Mouse (Mus musculus): ENCODE data around the gene Arrdc4. TPM values are rescaled to one million over a fixed set of nuclear protein-coding genes. Genes with fewer than 3 reads are reported as not detected.

Arrdc4 gene
- polyA plus RNA-seq, 1 experiment = 4.6 TPM

- no peak overlapping the region for H3K4me3 ChIP-seq (replicated peaks; ENCODE audit: insufficient read depth, low read depth, low read length)
- TF ChIP-seq POLR2A (IDR thresholded peaks at IDR 0.05; ENCODE audit: borderline replicate concordance, insufficient read depth, low read length) (no peak), CTCF (IDR thresholded peaks at IDR 0.05; ENCODE audit: borderline replicate concordance, insufficient read depth, low read depth, low read length) (no peak)
- DNase-seq = no peak
- no peak overlapping the region for H3K27ac ChIP-seq (ENCODE audit: insufficient read depth, low read length)
- H3K27me3 ChIP-seq (ENCODE audit: control insufficient read depth, insufficient read depth, low read length) = no peaks in the 10 kb centered on the region
- H3K4me1 ChIP-seq (ENCODE audit: control insufficient read depth, insufficient read depth, low read length) = no peaks in the 10 kb centered on the region
- 82% methylated on average over 3 of the region's 3 CpGs for WGBS
Measured at GRCm38 (mm10) chr7:68708563-68709318, 40.3 kb downstream of the Arrdc4 start.

GRCm38 (mm10) chr7:68705162-68705561, 43.9 kb downstream of the Arrdc4 start:
- WGBS = 92% methylated on average over 7 of the region's 7 CpGs

GRCm38 (mm10) chr7:68697313-68697712, 51.7 kb downstream of the Arrdc4 start:
- no peak for DNase-seq
- peaks cover 3% of the 10 kb centered on the region for H3K4me1 ChIP-seq (ENCODE audit: control insufficient read depth, insufficient read depth, low read length)
- no peak overlapping the region for H3K27ac ChIP-seq (ENCODE audit: insufficient read depth, low read length)
- no peak for TF ChIP-seq CTCF (IDR thresholded peaks at IDR 0.05; ENCODE audit: borderline replicate concordance, insufficient read depth, low read depth, low read length)
- TF ChIP-seq POLR2A (IDR thresholded peaks at IDR 0.05; ENCODE audit: borderline replicate concordance, insufficient read depth, low read length) = no peak
- 96% methylated on average over 3 of the region's 3 CpGs for WGBS
- no peak overlapping the region for H3K4me3 ChIP-seq (replicated peaks; ENCODE audit: insufficient read depth, low read depth, low read length)
- no peaks in the 10 kb centered on the region for H3K27me3 ChIP-seq (ENCODE audit: control insufficient read depth, insufficient read depth, low read length)

More at GRCm38 (mm10) chr7:68705162-68705561, 43.9 kb downstream of the Arrdc4 start:
- H3K4me3 ChIP-seq (replicated peaks; ENCODE audit: insufficient read depth, low read depth, low read length) = no peak overlapping the region
- TF ChIP-seq CTCF (IDR thresholded peaks at IDR 0.05; ENCODE audit: borderline replicate concordance, insufficient read depth, low read depth, low read length) = no peak
- TF ChIP-seq POLR2A (IDR thresholded peaks at IDR 0.05; ENCODE audit: borderline replicate concordance, insufficient read depth, low read length) = no peak
- no peaks in the 10 kb centered on the region for H3K4me1 ChIP-seq (ENCODE audit: control insufficient read depth, insufficient read depth, low read length)
- no peaks in the 10 kb centered on the region for H3K27me3 ChIP-seq (ENCODE audit: control insufficient read depth, insufficient read depth, low read length)
- DNase-seq = no peak
- no peak overlapping the region for H3K27ac ChIP-seq (ENCODE audit: insufficient read depth, low read length)

GRCm38 (mm10) chr7:68696908-68697307, 52.1 kb downstream of the Arrdc4 start:
- Histone ChIP-seq H3K27me3 (ENCODE audit: control insufficient read depth, insufficient read depth, low read length) (no peaks in the 10 kb centered on the region), H3K4me3 (replicated peaks; ENCODE audit: insufficient read depth, low read depth, low read length) (no peak overlapping the region), H3K27ac (ENCODE audit: insufficient read depth, low read length) (no peak overlapping the region), H3K4me1 (ENCODE audit: control insufficient read depth, insufficient read depth, low read length) (peaks cover 3% of the 10 kb centered on the region)
- TF ChIP-seq CTCF (IDR thresholded peaks at IDR 0.05; ENCODE audit: borderline replicate concordance, insufficient read depth, low read depth, low read length) = no peak
- no peak for TF ChIP-seq POLR2A (IDR thresholded peaks at IDR 0.05; ENCODE audit: borderline replicate concordance, insufficient read depth, low read length)
- WGBS = 19% methylated on average over 6 of the region's 6 CpGs
- DNase-seq = peak in 1 of 2 experiments; percentile 40

- Histone ChIP-seq H3K4me3 (replicated peaks; ENCODE audit: insufficient read depth, low read depth, low read length) (no peak overlapping the region), H3K4me1 (ENCODE audit: control insufficient read depth, insufficient read depth, low read length) (peaks cover 3% of the 10 kb centered on the region), H3K27me3 (ENCODE audit: control insufficient read depth, insufficient read depth, low read length) (no peaks in the 10 kb centered on the region), H3K27ac (ENCODE audit: insufficient read depth, low read length) (no peak overlapping the region)
- WGBS = 52% methylated on average over 5 of the region's 5 CpGs
- no peak for DNase-seq
- TF ChIP-seq CTCF (IDR thresholded peaks at IDR 0.05; ENCODE audit: borderline replicate concordance, insufficient read depth, low read depth, low read length) = no peak
- no peak for TF ChIP-seq POLR2A (IDR thresholded peaks at IDR 0.05; ENCODE audit: borderline replicate concordance, insufficient read depth, low read length)
Measured at GRCm38 (mm10) chr7:68696446-68696845, 52.6 kb downstream of the Arrdc4 start.

- TF ChIP-seq CTCF (IDR thresholded peaks at IDR 0.05; ENCODE audit: borderline replicate concordance, insufficient read depth, low read depth, low read length) (no peak), POLR2A (IDR thresholded peaks at IDR 0.05; ENCODE audit: borderline replicate concordance, insufficient read depth, low read length) (no peak)
- no peak for DNase-seq
- Histone ChIP-seq H3K4me3 (replicated peaks; ENCODE audit: insufficient read depth, low read depth, low read length) (no peak overlapping the region), H3K27ac (ENCODE audit: insufficient read depth, low read length) (no peak overlapping the region), H3K27me3 (ENCODE audit: control insufficient read depth, insufficient read depth, low read length) (no peaks in the 10 kb centered on the region), H3K4me1 (ENCODE audit: control insufficient read depth, insufficient read depth, low read length) (peaks cover 3% of the 10 kb centered on the region)
- 50% methylated on average over 4 of the region's 4 CpGs for WGBS
Measured at GRCm38 (mm10) chr7:68692731-68693130, 56.3 kb downstream of the Arrdc4 start.

GRCm38 (mm10) chr7:68691454-68691853, 57.6 kb downstream of the Arrdc4 start:
- Histone ChIP-seq H3K4me3 (replicated peaks; ENCODE audit: insufficient read depth, low read depth, low read length) (no peak overlapping the region), H3K4me1 (ENCODE audit: control insufficient read depth, insufficient read depth, low read length) (peaks cover 1% of the 10 kb centered on the region; the same call in 1 of the 2 replicates), H3K27ac (ENCODE audit: insufficient read depth, low read length) (no peak overlapping the region), H3K27me3 (ENCODE audit: control insufficient read depth, insufficient read depth, low read length) (no peaks in the 10 kb centered on the region)
- DNase-seq = no peak
- TF ChIP-seq POLR2A (IDR thresholded peaks at IDR 0.05; ENCODE audit: borderline replicate concordance, insufficient read depth, low read length) (no peak), CTCF (IDR thresholded peaks at IDR 0.05; ENCODE audit: borderline replicate concordance, insufficient read depth, low read depth, low read length) (no peak)
- WGBS = 95% methylated on average over 1 of the region's 1 CpGs

GRCm38 (mm10) chr7:68687140-68687611, 61.9 kb downstream of the Arrdc4 start:
- no peak overlapping the region for H3K27ac ChIP-seq (ENCODE audit: insufficient read depth, low read length)
- 85% methylated on average over 4 of the region's 4 CpGs for WGBS
- no peak overlapping the region for H3K4me3 ChIP-seq (replicated peaks; ENCODE audit: insufficient read depth, low read depth, low read length)
- no peaks in the 10 kb centered on the region for H3K4me1 ChIP-seq (ENCODE audit: control insufficient read depth, insufficient read depth, low read length)
- H3K27me3 ChIP-seq (ENCODE audit: control insufficient read depth, insufficient read depth, low read length) = no peaks in the 10 kb centered on the region
- DNase-seq = no peak
- TF ChIP-seq POLR2A (IDR thresholded peaks at IDR 0.05; ENCODE audit: borderline replicate concordance, insufficient read depth, low read length) (no peak), CTCF (IDR thresholded peaks at IDR 0.05; ENCODE audit: borderline replicate concordance, insufficient read depth, low read depth, low read length) (no peak)

Data from cerebellum, adult 2 months (tissue).